Mouse (Mus musculus) MEL (cell line): ENCODE results near the gene Spag7. TPM values are rescaled to one million over a fixed set of nuclear protein-coding genes. Genes with fewer than 3 reads are reported as not detected.

Experiments
- DNase-seq: peaks from one replicate; pipeline ENCODE4 v3.0.0; 2011; ENCODE audit warnings: low read depth, low spot score
- H3K27ac ChIP-seq: 2 replicates; pipeline ENCODE4 v1.5.1; 2012; ENCODE audit warnings: low read depth, mild to moderate bottlenecking, control low read depth, low read length, moderate library complexity; ENCODE audit not compliant: control insufficient read depth
- H3K27me3 ChIP-seq, 2 experiments: fragments of 150-350 bp in 1 of 2; sonication (generic) in 1 of 2; 2 replicates each; pipeline ENCODE4 v1.6.1; 2012; ENCODE audit warnings: low read length in 2 of 2, mild to moderate bottlenecking in 2 of 2, improper control_type of control experiment in 1 of 2, moderate library complexity in 1 of 2; ENCODE audit not compliant: insufficient read depth in 2 of 2, control insufficient read depth in 1 of 2
- H3K36me3 ChIP-seq, 2 experiments: 2 replicates each; pipeline ENCODE4 v1.6.1; 2012 to 2014; ENCODE audit warnings: low read length in 2 of 2, improper control_type of control experiment in 1 of 2, inconsistent platforms in 1 of 2, mild to moderate bottlenecking in 1 of 2; ENCODE audit not compliant: insufficient read depth in 2 of 2, control insufficient read depth in 1 of 2
- H3K4me1 ChIP-seq, 2 experiments: fragments of 150-350 bp in 1 of 2; sonication (generic) in 1 of 2; 2 replicates each; pipeline ENCODE4 v1.6.1; 2012; ENCODE audit warnings: low read length in 2 of 2, improper control_type of control experiment in 1 of 2, mild to moderate bottlenecking in 1 of 2; ENCODE audit not compliant: insufficient read depth in 2 of 2, control insufficient read depth in 1 of 2
- H3K4me3 ChIP-seq, 2 experiments: fragments of 150-350 bp in 1 of 2; sonication (generic) in 1 of 2; 2 replicates each; pipeline ENCODE4 v1.5.1; 2012; ENCODE audit warnings: low read depth in 2 of 2, low read length in 2 of 2, mild to moderate bottlenecking in 2 of 2, moderate library complexity in 2 of 2, control low read depth in 1 of 2, improper control_type of control experiment in 1 of 2; ENCODE audit not compliant: control insufficient read depth in 1 of 2, insufficient read depth in 1 of 2
- H3K79me2 ChIP-seq: 2 replicates; pipeline ENCODE4 v1.6.1; 2012; ENCODE audit warnings: mild to moderate bottlenecking, low read length, moderate library complexity; ENCODE audit not compliant: control insufficient read depth, poor library complexity, insufficient read depth
- H3K9ac ChIP-seq: 2 replicates; pipeline ENCODE4 v1.6.1; 2012; ENCODE audit warnings: low read depth, mild to moderate bottlenecking, control low read depth, low read length, moderate library complexity; ENCODE audit not compliant: control insufficient read depth, poor library complexity, severe bottlenecking
- H3K9me3 ChIP-seq: fragments of 150-350 bp; sonication (generic); replicated peaks from 2 replicates; pipeline ENCODE4 v1.6.1; 2012; ENCODE audit warnings: mild to moderate bottlenecking, low read length, improper control_type of control experiment, moderate library complexity; ENCODE audit not compliant: insufficient read depth
- BHLHE40 ChIP-seq: IDR thresholded peaks from 2 replicates; pipeline ENCODE4 v1.6.1; 2012; ENCODE audit warnings: low read depth, mild to moderate bottlenecking, inconsistent platforms, low read length, improper control_type of control experiment, borderline replicate concordance
- CHD1 ChIP-seq: IDR thresholded peaks from 2 replicates; pipeline ENCODE4 v1.6.1; 2012; ENCODE audit warnings: low read depth, mild to moderate bottlenecking, inconsistent platforms, low read length, improper control_type of control experiment
- CTCF ChIP-seq, 3 experiments: IDR thresholded peaks in 2 of 3; conservative IDR thresholded peaks in 1 of 3; 2 replicates each; pipeline ENCODE4 v1.5.1; 2011 to 2012; ENCODE audit warnings: low read length in 3 of 3, low read depth in 2 of 3, mild to moderate bottlenecking in 2 of 3, improper control_type of control experiment in 1 of 3, inconsistent platforms in 1 of 3, mixed read lengths in 1 of 3, moderate library complexity in 1 of 3; ENCODE audit not compliant: control insufficient read depth in 1 of 3, insufficient read depth in 1 of 3, poor library complexity in 1 of 3, severe bottlenecking in 1 of 3
- EP300 ChIP-seq, 2 experiments: IDR thresholded peaks; 2 replicates each; pipeline ENCODE4 v1.6.1; 2011; ENCODE audit warnings: improper control_type of control experiment in 2 of 2, low read length in 2 of 2, low read depth in 1 of 2, mild to moderate bottlenecking in 1 of 2
- ETS1 ChIP-seq: IDR thresholded peaks from 2 replicates; pipeline ENCODE4 v1.6.1; 2012; ENCODE audit warnings: low read depth, mild to moderate bottlenecking, inconsistent platforms, low read length, improper control_type of control experiment, moderate library complexity
- GABPA ChIP-seq: IDR thresholded peaks from 2 replicates; pipeline ENCODE4 v1.6.1; 2012; ENCODE audit warnings: low read depth, mild to moderate bottlenecking, inconsistent platforms, low read length, improper control_type of control experiment, moderate library complexity
- GATA1 ChIP-seq: IDR thresholded peaks from 2 replicates; pipeline ENCODE4 v1.6.1; 2011; ENCODE audit warnings: low read depth, low read length, improper control_type of control experiment
- JUND ChIP-seq: IDR thresholded peaks from 2 replicates; pipeline ENCODE4 v1.6.1; 2011; ENCODE audit warnings: low read depth, mild to moderate bottlenecking, improper control_type of control experiment, low read length
- KAT2A ChIP-seq: conservative IDR thresholded peaks from 2 replicates; pipeline ENCODE4 v1.6.1; 2012; ENCODE audit warnings: low read depth, low read length, improper control_type of control experiment, inconsistent platforms
- MAFK ChIP-seq: IDR thresholded peaks from 2 replicates; pipeline ENCODE4 v1.6.1; 2011; ENCODE audit warnings: low read depth, mild to moderate bottlenecking, low read length, improper control_type of control experiment, borderline replicate concordance
- MAX ChIP-seq: IDR thresholded peaks from 2 replicates; pipeline ENCODE4 v1.6.1; 2011; ENCODE audit warnings: low read length, improper control_type of control experiment
- MAZ ChIP-seq: IDR thresholded peaks from 2 replicates; pipeline ENCODE4 v1.6.1; 2012; ENCODE audit warnings: low read depth, mild to moderate bottlenecking, inconsistent platforms, low read length, improper control_type of control experiment
- MEF2A ChIP-seq: IDR thresholded peaks from 2 replicates; pipeline ENCODE4 v1.6.1; 2014; ENCODE audit warnings: low read depth, mild to moderate bottlenecking, inconsistent platforms, low read length, improper control_type of control experiment; ENCODE audit not compliant: poor library complexity, insufficient replicate concordance, severe bottlenecking; ENCODE audit errors: extremely low read depth
- MXI1 ChIP-seq: IDR thresholded peaks from 2 replicates; pipeline ENCODE4 v1.6.1; 2011; ENCODE audit warnings: mild to moderate bottlenecking, low read depth, low read length, improper control_type of control experiment
- MYC ChIP-seq: IDR thresholded peaks from 2 replicates; pipeline ENCODE4 v1.6.1; 2011; ENCODE audit warnings: low read depth, mild to moderate bottlenecking, low read length, improper control_type of control experiment, moderate library complexity
- NELFE ChIP-seq: IDR thresholded peaks from 2 replicates; pipeline ENCODE4 v1.6.1; 2011; ENCODE audit warnings: low read depth, low read length, improper control_type of control experiment
- POLR2A ChIP-seq, 2 experiments: IDR thresholded peaks; 2 replicates each; pipeline ENCODE4 v1.6.1; 2011 to 2012; ENCODE audit warnings: low read length in 2 of 2, mild to moderate bottlenecking in 2 of 2, control low read depth in 1 of 2, improper control_type of control experiment in 1 of 2, low read depth in 1 of 2, moderate library complexity in 1 of 2; ENCODE audit not compliant: control insufficient read depth in 1 of 2, insufficient read depth in 1 of 2, poor library complexity in 1 of 2
- POLR2AphosphoS2 ChIP-seq: IDR thresholded peaks from 2 replicates; pipeline ENCODE4 v1.6.1; 2011; ENCODE audit warnings: low read length, improper control_type of control experiment
- RAD21 ChIP-seq: IDR thresholded peaks from 2 replicates; pipeline ENCODE4 v1.6.1; 2011; ENCODE audit warnings: mild to moderate bottlenecking, low read depth, low read length, improper control_type of control experiment
- RCOR1 ChIP-seq: IDR thresholded peaks from 2 replicates; pipeline ENCODE4 v1.6.1; 2012; ENCODE audit warnings: low read depth, mild to moderate bottlenecking, inconsistent platforms, low read length, improper control_type of control experiment
- SIN3A ChIP-seq: IDR thresholded peaks from 2 replicates; pipeline ENCODE4 v1.6.1; 2012; ENCODE audit warnings: low read length, improper control_type of control experiment, inconsistent platforms
- SMC3 ChIP-seq: IDR thresholded peaks from 2 replicates; pipeline ENCODE4 v1.6.1; 2011; ENCODE audit warnings: low read depth, low read length, improper control_type of control experiment
- TBP ChIP-seq: IDR thresholded peaks from 2 replicates; pipeline ENCODE4 v1.8.0; 2011; ENCODE audit warnings: low read depth, low read length, improper control_type of control experiment
- TCF12 ChIP-seq: IDR thresholded peaks from 2 replicates; pipeline ENCODE4 v1.6.1; 2014; ENCODE audit warnings: low read depth, mild to moderate bottlenecking, inconsistent platforms, low read length, improper control_type of control experiment, moderate library complexity
- USF1 ChIP-seq: IDR thresholded peaks from 2 replicates; pipeline ENCODE4 v1.6.1; 2014; ENCODE audit warnings: low read depth, mild to moderate bottlenecking, inconsistent platforms, low read length, improper control_type of control experiment, moderate library complexity
- ZC3H11A ChIP-seq: IDR thresholded peaks from 2 replicates; pipeline ENCODE4 v1.6.1; 2012; ENCODE audit warnings: low read depth, mild to moderate bottlenecking, inconsistent platforms, low read length, improper control_type of control experiment
- ZKSCAN1 ChIP-seq: IDR thresholded peaks from 2 replicates; pipeline ENCODE4 v1.6.1; 2012; ENCODE audit warnings: low read depth, mild to moderate bottlenecking, inconsistent platforms, low read length, improper control_type of control experiment, moderate library complexity
- ZMIZ1 ChIP-seq: IDR thresholded peaks from 2 replicates; pipeline ENCODE4 v1.6.1; 2012; ENCODE audit warnings: low read depth, mild to moderate bottlenecking, inconsistent platforms, low read length, improper control_type of control experiment, moderate library complexity
- polyA plus RNA-seq, 2 experiments: library from polyadenylated mRNA; stranded (reverse) in 1 of 2; unstranded in 1 of 2; fragments of >175 nt in 1 of 2; fragments of >200 nt in 1 of 2; gene quantifications; 2 replicates each; pipeline versions ENCODE4 v1.2.1 to v1.2.4; 2012; ENCODE audit warnings: low replicate concordance in 2 of 2, low read depth in 1 of 2; ENCODE audit not compliant: insufficient read length in 2 of 2, insufficient read depth in 1 of 2, missing spikeins in 1 of 2
- total RNA-seq: library from RNA; depleted of rRNA; stranded (reverse); fragments of 300-350 nt; gene quantifications from 2 replicates; pipeline ENCODE4 v1.2.3, GENCODE M21; 2012

Gene Spag7
- total and polyA plus RNA-seq, 3 experiments: 76.4 to 99.6 TPM; not detected in 1

GRCm38 (mm10) chr11:70656456-70656927 lies 12.7 kb downstream of the Spag7 start:
- Histone ChIP-seq H3K9ac (peak overlapping the region; percentile 88), H3K36me3 (peaks cover 6 to 23% of the 10 kb centered on the region in 2 experiments; a peak in 3 of 4 replicates), H3K27me3 (no peaks in the 10 kb centered on the region), H3K27ac (peak overlapping the region; percentile 99), H3K4me3 (peak overlapping the region; percentile 74 to 80), H3K4me1 (peaks cover 2 to 28% of the 10 kb centered on the region in 2 experiments), H3K9me3 (no peaks in the 10 kb centered on the region), H3K79me2 (peaks cover 45% of the 10 kb centered on the region)
- DNase-seq: peak; percentile 71
- TF ChIP-seq MXI1 (peak; percentile 24; the same call in 1 of the 2 replicates), ZMIZ1 (0 out of 2 replicates have a peak, but pooled peaks have one; percentile 23), GABPA (no peak), NELFE (0 out of 2 replicates have a peak, but pooled peaks have one; percentile 4), MAX (peak; percentile 88), CTCF (IDR thresholded peaks at IDR 0.05 in 2 of 3, conservative IDR thresholded peaks at IDR 0.05 in 1 of 3; ENCODE audit: control insufficient read depth in 1 of 3, insufficient read depth in 1 of 3, low read depth in 2 of 3, low read length in 3 of 3, poor library complexity in 1 of 3, severe bottlenecking in 1 of 3) (no peak), MYC (peak; percentile 80; the same call in 1 of the 2 replicates), SIN3A (peak; percentile 55), TCF12 (peak; percentile 35; the same call in 1 of the 2 replicates), BHLHE40 (peak; percentile 26; the same call in 1 of the 2 replicates), MAFK (0 out of 2 replicates have a peak, but pooled peaks have one; percentile 16), JUND (no peak), TBP (0 out of 2 replicates have a peak, but pooled peaks have one; percentile 14), MEF2A (no peak)

- Histone ChIP-seq H3K4me1 (peaks cover 3 to 34% of the 10 kb centered on the region in 2 experiments), H3K4me3 (peak overlapping the region; percentile 74 to 80), H3K36me3 (peaks cover 8 to 30% of the 10 kb centered on the region in 2 experiments; a peak in 3 of 4 replicates), H3K27me3 (no peaks in the 10 kb centered on the region), H3K9me3 (no peaks in the 10 kb centered on the region), H3K27ac (peak overlapping the region; percentile 99), H3K79me2 (peaks cover 51% of the 10 kb centered on the region), H3K9ac (peak overlapping the region; percentile 88)
- DNase-seq: peak; percentile 90
- TF ChIP-seq MYC (peak; percentile 90), CHD1 (no peak; the same call in 1 of the 2 replicates), EP300 (IDR thresholded peaks at IDR 0.05; ENCODE audit: low read depth in 1 of 2, low read length in 2 of 2) (peak in 1 of 2 experiments; percentile 57; a peak in 3 of 4 replicates), MEF2A (no peak), KAT2A (no peak), ETS1 (no peak; the same call in 1 of the 2 replicates), RCOR1 (no peak), ZC3H11A (no peak), ZKSCAN1 (no peak), POLR2AphosphoS2 (no peak), USF1 (peak; percentile 79), JUND (no peak), SIN3A (no peak), TBP (no peak), GATA1 (no peak), MAZ (peak; percentile 90), BHLHE40 (peak; percentile 41; the same call in 1 of the 2 replicates), SMC3 (no peak), RAD21 (no peak), POLR2A (IDR thresholded peaks at IDR 0.05; ENCODE audit: control insufficient read depth in 1 of 2, insufficient read depth in 1 of 2, low read depth in 1 of 2, low read length in 2 of 2, poor library complexity in 1 of 2) (peak; percentile 11 to 60), MAX (peak; percentile 94)
These were observed 13.4 kb downstream of the Spag7 start for GRCm38 (mm10) chr11:70655571-70656455.
